Mouse (Mus musculus): ENCODE data around the gene Plekha1. TPM values are rescaled to one million over a fixed set of nuclear protein-coding genes. Genes with fewer than 3 reads are reported as not detected.

The Plekha1 gene
- total and polyA plus RNA-seq, 3 experiments: 0.23 to 8.3 (median 0.36) TPM

- TF ChIP-seq MAX (IDR thresholded peaks at IDR 0.05; ENCODE audit: low read length): 0 out of 2 replicates have a peak, but pooled peaks have one; percentile 18
- TF ChIP-seq PAX5 (IDR thresholded peaks at IDR 0.05; ENCODE audit: low read length): no peak
- peak; percentile 59 for TF ChIP-seq IRF4 (IDR thresholded peaks at IDR 0.05; ENCODE audit: low read depth, low read length)
- TF ChIP-seq NELFE (IDR thresholded peaks at IDR 0.05; ENCODE audit: low read depth, low read length): no peak
- TF ChIP-seq ELF1 (IDR thresholded peaks at IDR 0.05; ENCODE audit: low read depth, low read length): peak; percentile 30; the same call in 1 of the 2 replicates
These were observed 4.8 kb upstream of the Plekha1 start (continued) for GRCm38 (mm10) chr7:130860721-130861142.

GRCm38 (mm10) chr7:130862501-130862900, 3.1 kb upstream of the Plekha1 start:
- peaks cover 8% of the 10 kb centered on the region for H3K9me3 ChIP-seq (replicated peaks; ENCODE audit: low read length)

GRCm38 (mm10) chr7:130864711-130865110, 845 bp upstream of the Plekha1 start:
- H3K27ac ChIP-seq (ENCODE audit: insufficient read depth, low read depth): no peak overlapping the region
- peaks cover 3% of the 10 kb centered on the region for H3K27me3 ChIP-seq (replicated peaks)
- no peaks in the 10 kb centered on the region for H3K36me3 ChIP-seq (replicated peaks in 1 of 2; ENCODE audit: control insufficient read depth in 1 of 2, insufficient read depth in 1 of 2, low read length in 1 of 2)
- H3K9me3 ChIP-seq (replicated peaks; ENCODE audit: low read length): peaks cover 8% of the 10 kb centered on the region
- H3K4me2 ChIP-seq (ENCODE audit: insufficient read depth, low read depth, poor library complexity, severe bottlenecking): no peak overlapping the region; the same call in 1 of the 2 replicates
- dilution Hi-C loops (cut with MboI; ENCODE audit: extremely low pct_ligation_motif_present, extremely low pct_unique_long_range_greater_than_20kb, low sequenced_read_pairs): no loop called here
- peaks cover 21 to 52% of the 10 kb centered on the region in 2 experiments for H3K4me1 ChIP-seq (ENCODE audit: control insufficient read depth in 1 of 2, insufficient read depth in 2 of 2)
- in situ Hi-C loops (cut with MboI; ENCODE audit: low pct_ligation_motif_present, low pct_unique_long_range_greater_than_20kb, low sequenced_read_pairs): no loop called here
- TF ChIP-seq TBP (conservative IDR thresholded peaks at IDR 0.05; ENCODE audit: low read depth, low read length) (no peak), MAFK (IDR thresholded peaks at IDR 0.05; ENCODE audit: insufficient replicate concordance, low read length) (no peak), ETS1 (conservative IDR thresholded peaks at IDR 0.05; ENCODE audit: low read depth, low read length) (no peak), RCOR1 (conservative IDR thresholded peaks at IDR 0.05; ENCODE audit: low read depth, low read length) (no peak), POLR2AphosphoS2 (IDR thresholded peaks at IDR 0.05; ENCODE audit: low read depth, low read length) (no peak)
- H3K9ac ChIP-seq (ENCODE audit: insufficient read depth, low read depth): no peak overlapping the region
- no peaks in the 10 kb centered on the region for H3K79me2 ChIP-seq (replicated peaks; ENCODE audit: control insufficient read depth, extremely low read depth, insufficient read depth, poor library complexity, severe bottlenecking)
- H3K4me3 ChIP-seq (replicated peaks in 1 of 3; ENCODE audit: low read depth in 2 of 3, low read length in 2 of 3, poor library complexity in 1 of 3): no peak overlapping the region
- no peak for DNase-seq (ENCODE audit: extremely low read depth)

More at GRCm38 (mm10) chr7:130862501-130862900, 3.1 kb upstream of the Plekha1 start:
- Histone ChIP-seq H3K79me2 (replicated peaks; ENCODE audit: control insufficient read depth, extremely low read depth, insufficient read depth, poor library complexity, severe bottlenecking) (no peaks in the 10 kb centered on the region), H3K27ac (ENCODE audit: insufficient read depth, low read depth) (no peak overlapping the region), H3K9ac (ENCODE audit: insufficient read depth, low read depth) (no peak overlapping the region), H3K4me1 (ENCODE audit: control insufficient read depth in 1 of 2, insufficient read depth in 2 of 2) (peaks cover 21 to 72% of the 10 kb centered on the region in 2 experiments), H3K36me3 (replicated peaks in 1 of 2; ENCODE audit: control insufficient read depth in 1 of 2, insufficient read depth in 1 of 2, low read length in 1 of 2) (no peaks in the 10 kb centered on the region), H3K4me2 (ENCODE audit: insufficient read depth, low read depth, poor library complexity, severe bottlenecking) (no peak overlapping the region), H3K4me3 (replicated peaks in 1 of 3; ENCODE audit: low read depth in 2 of 3, low read length in 2 of 3, poor library complexity in 1 of 3) (no peak overlapping the region), H3K27me3 (replicated peaks) (peaks cover 2% of the 10 kb centered on the region)
- in situ Hi-C loops (cut with MboI; ENCODE audit: low pct_ligation_motif_present, low pct_unique_long_range_greater_than_20kb, low sequenced_read_pairs) (no loop called here), dilution Hi-C loops (cut with MboI; ENCODE audit: extremely low pct_ligation_motif_present, extremely low pct_unique_long_range_greater_than_20kb, low sequenced_read_pairs) (no loop called here)
- TF ChIP-seq RAD21 (IDR thresholded peaks at IDR 0.05; ENCODE audit: low read depth, low read length): no peak
- no peak for TF ChIP-seq SIN3A (IDR thresholded peaks at IDR 0.05; ENCODE audit: low read length)
- TF ChIP-seq ZNF384 (IDR thresholded peaks at IDR 0.05; ENCODE audit: low read depth, low read length): no peak
- no peak for TF ChIP-seq NRF1 (IDR thresholded peaks at IDR 0.05; ENCODE audit: low read depth, low read length)
- no peak for TF ChIP-seq ETS1 (conservative IDR thresholded peaks at IDR 0.05; ENCODE audit: low read depth, low read length)
- no peak for TF ChIP-seq MEF2A (IDR thresholded peaks at IDR 0.05; ENCODE audit: borderline replicate concordance, low read depth, low read length)
- TF ChIP-seq JUN (IDR thresholded peaks at IDR 0.05; ENCODE audit: insufficient read depth, low read depth, low read length): no peak
- TF ChIP-seq ELF1 (IDR thresholded peaks at IDR 0.05; ENCODE audit: low read depth, low read length): no peak
- TF ChIP-seq GABPA (IDR thresholded peaks at IDR 0.05; ENCODE audit: insufficient replicate concordance, low read depth, low read length): no peak
- TF ChIP-seq MAFK (IDR thresholded peaks at IDR 0.05; ENCODE audit: insufficient replicate concordance, low read length): no peak
- TF ChIP-seq IRF4 (IDR thresholded peaks at IDR 0.05; ENCODE audit: low read depth, low read length): no peak
- no peak for TF ChIP-seq UBTF (IDR thresholded peaks at IDR 0.05; ENCODE audit: low read depth, low read length)
- TF ChIP-seq JUND (conservative IDR thresholded peaks at IDR 0.05; ENCODE audit: low read depth, low read length): no peak
- TF ChIP-seq NELFE (IDR thresholded peaks at IDR 0.05; ENCODE audit: low read depth, low read length): no peak
- TF ChIP-seq TBP (conservative IDR thresholded peaks at IDR 0.05; ENCODE audit: low read depth, low read length): no peak
- no peak for TF ChIP-seq USF1 (IDR thresholded peaks at IDR 0.05; ENCODE audit: low read depth, low read length)
- no peak for TF ChIP-seq MXI1 (IDR thresholded peaks at IDR 0.05; ENCODE audit: low read depth, low read length)
- DNase-seq (ENCODE audit: extremely low read depth): no peak
